ENCODE assay signal across 7 mouse cellular contexts in the genomic region with DNA sequence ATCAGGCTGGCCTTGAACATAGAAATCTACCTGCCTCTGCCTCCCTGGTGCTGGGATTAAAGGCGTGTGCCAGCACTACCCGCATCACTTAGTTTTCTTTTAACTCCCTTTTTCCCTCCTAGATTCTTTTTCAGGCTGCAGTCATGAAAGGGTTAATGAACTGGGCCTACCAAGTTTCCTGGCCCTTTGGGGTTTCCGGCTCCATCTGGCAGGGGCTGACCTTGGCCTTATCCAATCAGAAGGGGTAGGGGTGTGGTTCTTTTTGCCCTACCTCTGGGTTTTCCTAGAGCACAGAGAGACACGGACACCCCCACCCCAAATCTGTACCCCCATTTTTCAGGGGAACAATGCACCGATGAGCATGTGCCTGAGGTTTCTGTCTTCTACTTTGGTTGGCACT. TPM values are rescaled to one million over a fixed set of nuclear protein-coding genes. Genes with fewer than 3 reads are reported as not detected.
DNase-seq lines count a peak whose midpoint lies in the region; ATAC-seq lines count a peak whose summit lies in the region.

No protein-coding gene starts in this region.

- H3K4me3 ChIP-seq in forebrain, embryonic 11.5 days (ENCODE audit: low read depth, low read length): no peak overlapping the region
- peak overlapping the region; percentile 13; the same call in 1 of the 2 replicates for H3K4me3 ChIP-seq in midbrain, embryonic 12.5 days

- H3K4me2 ChIP-seq in forebrain, embryonic 11.5 days (ENCODE audit: low read depth, low read length, severe bottlenecking): no peak overlapping the region
- H3K4me2 ChIP-seq in midbrain, embryonic 12.5 days (replicated peaks): peak overlapping the region; percentile 31

- H3K9ac ChIP-seq in forebrain, embryonic 11.5 days (ENCODE audit: low read length): no peak overlapping the region
- H3K9ac ChIP-seq in midbrain, embryonic 12.5 days (replicated peaks): no peak overlapping the region; the same call in 1 of the 2 replicates

- peaks cover 15% of the 10 kb centered on the region; the same call in 1 of the 2 replicates for H3K4me1 ChIP-seq in forebrain, embryonic 11.5 days (replicated peaks; ENCODE audit: control insufficient read depth, insufficient read depth, low read length)
- H3K4me1 ChIP-seq in midbrain, embryonic 12.5 days: peaks cover 35% of the 10 kb centered on the region

- no peaks in the 10 kb centered on the region for H3K27me3 ChIP-seq in forebrain, embryonic 11.5 days (ENCODE audit: control insufficient read depth, insufficient read depth, low read length)
- no peaks in the 10 kb centered on the region for H3K27me3 ChIP-seq in midbrain, embryonic 12.5 days

- intact Hi-C loops in heart, postnatal 14 days (cut with DNase I): loop anchor here (5.0 kb wide), 1 partner anchor 57 kb away; a partner anchor contains a TSS

- 49% methylated on average over 5 of the region's 5 CpGs for WGBS in forebrain, embryonic 11.5 days
- 55% methylated on average over 5 of the region's 5 CpGs for WGBS in midbrain, embryonic 12.5 days

- no peak for ATAC-seq in forebrain, embryonic 11.5 days (replicated peaks; ENCODE audit: low FRiP score)
- no peak for ATAC-seq in midbrain, embryonic 12.5 days (ENCODE audit: low FRiP score, low read depth)

- no peak overlapping the region for H3K27ac ChIP-seq in forebrain, embryonic 11.5 days (ENCODE audit: low read depth, low read length)
- H3K27ac ChIP-seq in midbrain, embryonic 12.5 days (replicated peaks): no peak overlapping the region

- H3K36me3 ChIP-seq in forebrain, embryonic 11.5 days (ENCODE audit: control insufficient read depth, insufficient read depth, low read length): peaks cover 33% of the 10 kb centered on the region
- H3K36me3 ChIP-seq in midbrain, embryonic 12.5 days: peaks cover 57% of the 10 kb centered on the region

- DNase-seq in ES-CJ7 (ENCODE audit: low read depth, low spot score): peak; percentile 86
- DNase-seq in T-cell, adult 2 months (ENCODE audit: low spot score): peak; percentile 54
- peak; percentile 79 for DNase-seq in forebrain, embryonic 11.5 days (ENCODE audit: low spot score)
- DNase-seq in heart, postnatal 14 days: peak; percentile 74 to 84
- DNase-seq in kidney, postnatal 4 days: peak; percentile 94 to 95
- DNase-seq in thymus, postnatal 14 days: peak; percentile 72

- no peaks in the 10 kb centered on the region for H3K9me3 ChIP-seq in forebrain, embryonic 11.5 days (ENCODE audit: control insufficient read depth, low read length)
- H3K9me3 ChIP-seq in midbrain, embryonic 12.5 days: no peaks in the 10 kb centered on the region

RNA-seq across cellular contexts. Expression of a gene that starts 3.1 kb away (rescaled TPM):
- 62.6 and 63.2 TPM in 2 replicates for polyA plus RNA-seq in forebrain, embryonic 11.5 days (2014; fragmentation: Nextera tagmentation; extraction: Ambion mirVana)
- total RNA-seq in heart, postnatal 14 days (2021): 10 to 100 TPM; 42.1 to 44.8 TPM
- polyA plus RNA-seq in midbrain, embryonic 12.5 days (2016; fragmentation: Nextera tagmentation; extraction: Ambion mirVana): 189 and 192 TPM in 2 replicates

RNA-seq across cellular contexts. Expression of a gene that starts 8.9 kb away (rescaled TPM):
- polyA plus RNA-seq in forebrain, embryonic 11.5 days (2014; fragmentation: Nextera tagmentation; extraction: Ambion mirVana): 34.4 and 35.5 TPM in 2 replicates
- total RNA-seq in heart, postnatal 14 days (2021): 1 to 10 TPM; 7.6 TPM
- 34.0 and 34.2 TPM in 2 replicates for polyA plus RNA-seq in midbrain, embryonic 12.5 days (2016; fragmentation: Nextera tagmentation; extraction: Ambion mirVana)

RNA-seq across cellular contexts. Expression of a gene that starts 15.4 kb away (rescaled TPM):
- 11.2 and 12.2 TPM in 2 replicates for polyA plus RNA-seq in forebrain, embryonic 11.5 days (2014; fragmentation: Nextera tagmentation; extraction: Ambion mirVana)
- total RNA-seq in heart, postnatal 14 days (2021): 10 to 100 TPM; 12.5 to 16.2 TPM
- polyA plus RNA-seq in midbrain, embryonic 12.5 days (2016; fragmentation: Nextera tagmentation; extraction: Ambion mirVana): 14.9 and 15.8 TPM in 2 replicates

RNA-seq across cellular contexts. Expression of a gene that starts 15.6 kb away (rescaled TPM):
- 1.7 and 1.8 TPM in 2 replicates for polyA plus RNA-seq in forebrain, embryonic 11.5 days (2014; fragmentation: Nextera tagmentation; extraction: Ambion mirVana)
- 10 to 100 TPM; 12.4 to 12.7 TPM for total RNA-seq in heart, postnatal 14 days (2021)
- 2.1 and 2.2 TPM in 2 replicates for polyA plus RNA-seq in midbrain, embryonic 12.5 days (2016; fragmentation: Nextera tagmentation; extraction: Ambion mirVana)

RNA-seq across cellular contexts. Expression of a gene that starts 22.1 kb away (rescaled TPM):
- polyA plus RNA-seq in forebrain, embryonic 11.5 days (2014; fragmentation: Nextera tagmentation; extraction: Ambion mirVana): 467 and 472 TPM in 2 replicates
- total RNA-seq in heart, postnatal 14 days (2021): 100 to 1,000 TPM; 220 to 273 TPM
- polyA plus RNA-seq in midbrain, embryonic 12.5 days (2016; fragmentation: Nextera tagmentation; extraction: Ambion mirVana): 338 and 351 TPM in 2 replicates
